Mouse (Mus musculus): ENCODE measurements around the gene Syngr1.

Gene Syngr1

GRCm38 (mm10) chr15:80090155-80090554 is 979 bp upstream of the Syngr1 start:
- DNase-seq (ENCODE audit: low spot score in 2 of 2): no peak

GRCm38 (mm10) chr15:80090741-80091120 is 403 bp upstream of the Syngr1 start:
- no peak for DNase-seq (ENCODE audit: low spot score in 2 of 2)

- DNase-seq (ENCODE audit: low spot score in 2 of 2): no peak
Observed at GRCm38 (mm10) chr15:80092041-80092441, 907 bp downstream of the Syngr1 start.

- no peak for DNase-seq (ENCODE audit: low spot score in 2 of 2)
Observed at GRCm38 (mm10) chr15:80092599-80092998, 1.5 kb downstream of the Syngr1 start.

DNA sequence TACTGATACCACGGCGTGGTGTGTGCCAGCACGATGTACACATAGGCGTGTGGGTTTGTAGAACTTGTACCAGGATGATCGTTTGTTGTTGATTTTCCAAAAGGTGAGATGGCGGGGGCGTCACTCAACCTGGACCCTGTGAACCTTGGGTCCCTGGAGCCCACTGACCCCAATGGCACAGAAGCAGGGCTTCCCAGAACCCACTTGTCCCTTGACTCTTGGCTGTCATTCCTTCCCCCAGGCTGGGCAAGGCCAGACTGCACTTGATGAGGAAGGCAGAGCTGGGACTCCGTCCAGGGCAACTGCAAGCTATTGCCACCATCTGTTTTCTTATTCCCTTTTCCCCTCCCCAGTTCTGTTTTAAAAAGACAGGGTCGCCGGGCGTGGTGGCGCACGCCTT is 3.1 kb downstream of the Syngr1 start:
- DNase-seq (ENCODE audit: low spot score in 2 of 2): no peak

GRCm38 (mm10) chr15:80095596-80095995 is 4.5 kb downstream of the Syngr1 start:
- no peak for DNase-seq (ENCODE audit: low spot score in 2 of 2)

DNA sequence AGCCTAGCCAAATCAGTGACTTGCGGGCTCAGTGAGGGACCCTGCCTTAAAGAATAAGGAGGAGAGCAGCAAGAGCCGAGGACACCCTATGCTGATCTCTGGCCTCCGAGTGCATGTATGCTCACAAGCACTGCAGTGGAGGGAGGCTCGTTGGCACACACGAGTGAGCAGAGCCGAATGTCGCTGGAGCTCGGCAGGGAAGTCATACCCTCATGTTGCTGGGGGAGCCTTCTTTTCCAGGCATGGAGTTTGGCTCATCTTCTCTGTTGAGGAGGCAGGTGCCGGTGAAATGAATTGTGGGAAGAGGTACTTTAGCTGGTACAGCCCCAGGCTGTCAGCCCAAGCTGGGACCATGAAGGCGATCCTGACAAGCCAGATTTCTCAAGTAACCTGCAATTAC is 5.3 kb downstream of the Syngr1 start:
- no peak for DNase-seq (ENCODE audit: low spot score in 2 of 2)

DNA sequence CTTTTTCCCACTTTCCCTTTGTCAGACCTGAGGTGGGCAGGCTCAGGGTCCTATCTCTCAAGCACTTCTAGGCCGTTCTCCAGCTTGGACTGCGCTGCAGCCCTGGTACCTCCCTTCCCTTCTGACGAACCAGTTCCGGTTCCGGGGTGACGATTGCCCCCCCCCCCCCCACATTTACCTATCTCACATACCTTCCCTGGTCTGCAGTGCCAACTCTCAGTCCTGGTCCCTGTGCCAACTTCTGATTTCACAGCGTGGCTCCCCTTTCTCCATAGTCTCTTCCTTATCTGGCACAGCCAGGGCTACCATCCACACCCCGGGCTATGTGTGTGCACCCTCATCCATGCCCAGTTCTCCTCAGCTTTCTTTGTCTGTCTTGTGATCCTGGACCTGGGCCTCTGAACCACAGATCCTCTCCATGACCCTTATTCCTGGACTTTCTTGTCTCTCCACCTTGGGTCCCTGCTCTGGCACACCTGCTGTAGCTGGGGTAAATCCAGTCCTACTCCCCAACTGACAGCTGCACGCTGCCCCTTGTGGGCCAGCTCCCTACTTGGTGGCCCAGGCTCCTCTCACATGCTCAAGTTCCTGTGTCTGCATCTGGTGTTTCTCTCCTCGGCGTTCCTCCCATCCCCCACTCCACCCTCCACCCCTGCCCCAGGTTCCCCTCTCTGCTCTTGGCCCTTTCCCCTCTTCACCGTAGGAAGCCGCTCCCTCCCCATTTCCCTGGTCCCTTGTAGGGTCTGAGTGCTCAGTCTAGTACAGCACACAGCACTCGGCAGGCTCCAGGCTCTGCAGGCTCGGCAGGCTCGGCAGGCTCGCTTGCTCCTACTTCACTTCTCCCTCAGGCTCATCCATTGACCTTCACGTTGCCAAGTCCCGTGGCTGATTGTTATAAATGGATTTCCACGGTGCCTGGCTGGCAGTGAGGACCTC is 6.1 kb downstream of the Syngr1 start:
- DNase-seq (ENCODE audit: low spot score in 2 of 2): no peak

- no peak for DNase-seq (ENCODE audit: low spot score in 2 of 2)
Observed at GRCm38 (mm10) chr15:80097999-80098461, 6.9 kb downstream of the Syngr1 start.

- no peak for DNase-seq (ENCODE audit: low spot score in 2 of 2)
Observed at GRCm38 (mm10) chr15:80098809-80099208, 7.7 kb downstream of the Syngr1 start.

GRCm38 (mm10) chr15:80099477-80099876 is 8.3 kb downstream of the Syngr1 start:
- DNase-seq (ENCODE audit: low spot score in 2 of 2): no peak

DNA sequence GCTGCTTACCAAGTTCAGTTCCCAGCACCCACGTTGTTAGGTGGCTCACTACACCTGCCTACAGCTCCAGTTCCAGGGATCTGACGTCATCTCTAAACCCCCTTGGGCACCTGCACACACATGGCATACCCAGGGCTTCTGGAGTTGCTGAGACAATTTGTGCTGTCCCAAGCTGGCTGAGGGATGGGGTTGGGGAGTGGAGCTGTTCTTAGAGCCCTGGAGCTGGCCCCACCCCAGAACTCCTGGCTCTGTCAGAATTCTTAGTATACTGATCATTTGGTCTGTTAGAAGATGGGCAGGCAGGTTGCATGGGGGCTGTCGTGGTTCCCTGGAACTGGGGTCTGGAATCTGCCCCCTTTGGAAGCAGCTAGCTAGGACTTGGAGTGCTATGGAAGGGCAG is 9.1 kb downstream of the Syngr1 start:
- DNase-seq (ENCODE audit: low spot score in 2 of 2): no peak

DNA sequence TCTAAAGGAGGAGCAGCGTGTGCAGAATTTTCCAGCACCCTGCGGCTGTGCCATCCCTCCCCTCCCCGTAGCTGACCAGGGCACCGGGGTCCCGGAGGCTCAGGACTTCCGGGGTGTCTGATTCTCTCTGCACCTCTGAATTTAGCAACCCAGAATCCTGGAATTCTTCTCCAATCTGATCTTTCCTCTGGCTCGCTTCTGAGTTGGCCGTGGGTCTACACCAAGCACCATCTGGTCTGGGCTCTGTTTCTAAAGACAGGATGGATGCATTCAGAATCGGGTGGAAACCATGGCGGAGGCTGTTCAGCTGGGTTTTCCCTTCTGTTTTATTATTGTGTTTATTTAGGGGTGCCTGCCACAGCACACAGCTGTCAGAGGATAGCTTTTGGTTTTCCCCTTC is 9.7 kb downstream of the Syngr1 start:
- no peak for DNase-seq (ENCODE audit: low spot score in 2 of 2)

GRCm38 (mm10) chr15:80101503-80101902 is 10.4 kb downstream of the Syngr1 start:
- DNase-seq (ENCODE audit: low spot score in 2 of 2): no peak

DNA sequence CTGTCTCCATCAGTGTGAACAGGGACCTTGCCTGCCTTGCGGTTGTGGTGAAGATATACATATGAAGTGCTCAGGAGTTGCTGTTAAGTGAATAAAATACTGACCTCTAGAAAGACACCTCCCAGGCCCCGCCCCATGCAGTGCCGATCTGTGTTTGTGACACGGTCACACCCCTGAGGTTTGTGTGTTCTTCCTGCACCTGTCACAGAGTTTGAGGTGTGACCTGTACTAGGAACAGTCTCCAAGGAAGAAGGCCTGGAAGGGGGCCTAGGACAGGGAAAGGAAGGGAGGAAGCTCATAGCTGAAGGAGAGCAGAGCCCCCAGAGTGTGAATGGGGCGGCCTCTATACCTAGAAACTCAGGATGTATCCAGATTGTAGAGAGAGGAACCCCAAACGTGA is 11.4 kb downstream of the Syngr1 start:
- DNase-seq (ENCODE audit: low spot score in 2 of 2): no peak

- DNase-seq (ENCODE audit: low spot score in 2 of 2): no peak
Observed at GRCm38 (mm10) chr15:80105490-80106410, 14.6 kb downstream of the Syngr1 start.

- DNase-seq (ENCODE audit: low spot score in 2 of 2): no peak
Observed at GRCm38 (mm10) chr15:80107143-80107542, 16.0 kb downstream of the Syngr1 start.

DNA sequence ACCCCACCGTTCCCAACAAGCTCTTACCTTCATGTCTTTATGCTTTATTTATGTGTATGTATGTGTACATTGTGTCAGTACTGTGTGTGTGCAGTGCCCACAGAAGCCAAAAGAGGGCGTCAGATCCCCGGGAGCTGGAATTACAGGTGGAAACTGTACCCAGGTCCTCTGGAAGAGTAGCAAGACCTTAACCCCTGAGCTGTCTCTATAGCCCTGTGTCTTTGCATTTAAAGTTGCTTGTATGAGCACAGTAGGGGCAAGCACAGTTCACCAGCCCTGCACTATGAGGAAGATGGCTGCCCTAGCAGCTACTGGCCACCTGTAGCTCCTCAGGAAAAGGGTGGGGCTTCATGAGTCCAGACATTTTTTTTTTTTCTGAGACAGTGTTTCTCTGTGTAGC is 16.4 kb downstream of the Syngr1 start:
- DNase-seq (ENCODE audit: low spot score in 2 of 2): no peak

GRCm38 (mm10) chr15:80111436-80111835 is 20.3 kb downstream of the Syngr1 start:
- peak in 1 of 2 experiments; percentile 7 for DNase-seq (ENCODE audit: low spot score in 2 of 2)

DNA sequence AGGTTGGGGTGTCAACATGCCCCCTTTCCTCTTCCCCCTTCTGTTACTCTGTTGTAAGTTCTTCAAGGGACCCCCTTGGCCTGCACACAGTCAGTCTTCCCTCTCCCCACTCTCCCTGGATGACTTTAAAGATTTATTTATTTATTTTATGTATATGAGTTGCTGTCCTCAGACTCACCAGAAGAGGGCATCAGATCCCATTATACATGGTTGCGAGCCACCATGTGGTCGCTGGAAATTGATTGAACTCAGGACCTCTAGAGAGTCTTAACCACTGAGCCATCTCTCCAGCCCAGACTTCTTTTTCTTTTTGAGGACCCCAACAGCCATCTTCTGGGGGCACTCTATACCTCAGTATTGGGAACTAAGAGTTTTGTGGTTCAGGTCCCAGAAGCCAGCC is 21.4 kb downstream of the Syngr1 start:
- no peak for DNase-seq (ENCODE audit: low spot score in 2 of 2)

- DNase-seq (ENCODE audit: low spot score in 2 of 2): no peak
Observed at GRCm38 (mm10) chr15:80114414-80114813, 23.3 kb downstream of the Syngr1 start.

GRCm38 (mm10) chr15:80115256-80115655 is 24.1 kb downstream of the Syngr1 start:
- no peak for DNase-seq (ENCODE audit: low spot score in 2 of 2)

All from frontal cortex, postnatal 10 days (tissue).